Mouse (Mus musculus) kidney, postnatal 36 days (tissue): Measurements from ENCODE around the gene Slc10a6.

ENCODE experiments used
- DNase-seq, 2 experiments: peaks; one replicate each; pipeline ENCODE4 v3.0.0; 2021 to 2022; ENCODE audit warnings: mixed read lengths in 2 of 2

The Slc10a6 gene

GRCm38 (mm10) chr5:103629111-103629764 is at the start of gene Slc10a6:
Gene Slc10a6 (minus strand): TSS chr5:103629403.
- peak; percentile 69 to 92 for DNase-seq

GRCm38 (mm10) chr5:103678974-103679373 is 49.8 kb upstream of the Slc10a6 start:
- DNase-seq = no peak

- DNase-seq = no peak
Observed at GRCm38 (mm10) chr5:103677894-103678293, 48.7 kb upstream of the Slc10a6 start.

GRCm38 (mm10) chr5:103676289-103676881 is 47.2 kb upstream of the Slc10a6 start:
- no peak for DNase-seq

- no peak for DNase-seq
Observed at GRCm38 (mm10) chr5:103674482-103674881, 45.3 kb upstream of the Slc10a6 start.

- no peak for DNase-seq
Observed at GRCm38 (mm10) chr5:103673611-103674010, 44.4 kb upstream of the Slc10a6 start.

GRCm38 (mm10) chr5:103671858-103672257 is 42.7 kb upstream of the Slc10a6 start:
- no peak for DNase-seq

- DNase-seq = no peak
Observed at GRCm38 (mm10) chr5:103665876-103666275, 36.7 kb upstream of the Slc10a6 start.

GRCm38 (mm10) chr5:103664932-103665331 is 35.7 kb upstream of the Slc10a6 start:
- no peak for DNase-seq

- peak; percentile 23 to 49 for DNase-seq
Observed at GRCm38 (mm10) chr5:103659571-103659970, 30.4 kb upstream of the Slc10a6 start.

GRCm38 (mm10) chr5:103658921-103659320 is 29.7 kb upstream of the Slc10a6 start:
- DNase-seq = peak in 1 of 2 experiments; percentile 26

- DNase-seq = peak; percentile 64 to 85
Observed at GRCm38 (mm10) chr5:103655346-103656118, 26.3 kb upstream of the Slc10a6 start, which contains the start of gene 1700016H13Rik. Gene 1700016H13Rik (minus strand): TSS chr5:103656010.

GRCm38 (mm10) chr5:103654780-103655179 is 25.6 kb upstream of the Slc10a6 start:
- DNase-seq = no peak

- DNase-seq = peak in 1 of 2 experiments; percentile 60
Observed at GRCm38 (mm10) chr5:103654225-103654624, 25.0 kb upstream of the Slc10a6 start.

GRCm38 (mm10) chr5:103647320-103647719 is 18.1 kb upstream of the Slc10a6 start:
- no peak for DNase-seq

- no peak for DNase-seq
Observed at GRCm38 (mm10) chr5:103644167-103644566, 15.0 kb upstream of the Slc10a6 start.

- DNase-seq = no peak
Observed at GRCm38 (mm10) chr5:103637162-103637561, 8.0 kb upstream of the Slc10a6 start.

GRCm38 (mm10) chr5:103629854-103630580 is 814 bp upstream of the Slc10a6 start:
- no peak for DNase-seq

GRCm38 (mm10) chr5:103628499-103628898 is 704 bp downstream of the Slc10a6 start:
- no peak for DNase-seq

- no peak for DNase-seq
Observed at GRCm38 (mm10) chr5:103624831-103625230, 4.4 kb downstream of the Slc10a6 start.

GRCm38 (mm10) chr5:103622321-103622720 is 6.9 kb downstream of the Slc10a6 start:
- DNase-seq = no peak

GRCm38 (mm10) chr5:103620301-103620973 is 8.8 kb downstream of the Slc10a6 start:
- DNase-seq = peak in 1 of 2 experiments; percentile 46
